Mouse (Mus musculus): Measurements from ENCODE around the gene Nkx2-3. TPM values are rescaled to one million over a fixed set of nuclear protein-coding genes. Genes with fewer than 3 reads are reported as not detected.

The Nkx2-3 gene
- polyA plus RNA-seq, 1 experiment from 2014 or later = 4.1 TPM

- Histone ChIP-seq H3K9me3 (ENCODE audit: control insufficient read depth, low read length) (no peaks in the 10 kb centered on the region), H3K4me3 (ENCODE audit: low read depth, low read length) (no peak overlapping the region), H3K4me2 (ENCODE audit: low read depth, low read length, severe bottlenecking) (no peak overlapping the region), H3K27ac (ENCODE audit: low read depth, low read length) (no peak overlapping the region), H3K9ac (ENCODE audit: low read length) (no peak overlapping the region), H3K4me1 (replicated peaks; ENCODE audit: control insufficient read depth, insufficient read depth, low read length) (no peaks in the 10 kb centered on the region), H3K36me3 (ENCODE audit: control insufficient read depth, insufficient read depth, low read length) (no peaks in the 10 kb centered on the region), H3K27me3 (ENCODE audit: control insufficient read depth, insufficient read depth, low read length) (no peaks in the 10 kb centered on the region)
- ATAC-seq (replicated peaks; ENCODE audit: low FRiP score) (no peak), DNase-seq (ENCODE audit: low spot score) (no peak)
- 69% methylated on average over 8 of the region's 8 CpGs for WGBS
These were observed 39.2 kb downstream of the Nkx2-3 start for GRCm38 (mm10) chr19:43651241-43651785.

- Histone ChIP-seq H3K27ac (ENCODE audit: low read depth, low read length) (no peak overlapping the region), H3K9me3 (ENCODE audit: control insufficient read depth, low read length) (no peaks in the 10 kb centered on the region), H3K36me3 (ENCODE audit: control insufficient read depth, insufficient read depth, low read length) (no peaks in the 10 kb centered on the region), H3K4me1 (replicated peaks; ENCODE audit: control insufficient read depth, insufficient read depth, low read length) (no peaks in the 10 kb centered on the region), H3K4me2 (ENCODE audit: low read depth, low read length, severe bottlenecking) (no peak overlapping the region), H3K4me3 (ENCODE audit: low read depth, low read length) (no peak overlapping the region), H3K9ac (ENCODE audit: low read length) (no peak overlapping the region), H3K27me3 (ENCODE audit: control insufficient read depth, insufficient read depth, low read length) (no peaks in the 10 kb centered on the region)
- peak; percentile 87 for DNase-seq (ENCODE audit: low spot score)
- ATAC-seq (replicated peaks; ENCODE audit: low FRiP score) = no peak
- 36% methylated on average over 11 of the region's 11 CpGs for WGBS
These were observed 43.8 kb downstream of the Nkx2-3 start for GRCm38 (mm10) chr19:43655735-43656492.

GRCm38 (mm10) chr19:43659632-43660031, 47.5 kb downstream of the Nkx2-3 start:
- H3K4me2 ChIP-seq (ENCODE audit: low read depth, low read length, severe bottlenecking) = no peak overlapping the region
- H3K9ac ChIP-seq (ENCODE audit: low read length) = no peak overlapping the region
- no peaks in the 10 kb centered on the region for H3K36me3 ChIP-seq (ENCODE audit: control insufficient read depth, insufficient read depth, low read length)
- H3K4me1 ChIP-seq (replicated peaks; ENCODE audit: control insufficient read depth, insufficient read depth, low read length) = 0 out of 2 replicates have a peak, but pooled peaks cover 2% of the 10 kb centered on the region
- H3K27ac ChIP-seq (ENCODE audit: low read depth, low read length) = no peak overlapping the region
- no peaks in the 10 kb centered on the region for H3K9me3 ChIP-seq (ENCODE audit: control insufficient read depth, low read length)
- DNase-seq (ENCODE audit: low spot score) (no peak), ATAC-seq (replicated peaks; ENCODE audit: low FRiP score) (no peak)
- H3K4me3 ChIP-seq (ENCODE audit: low read depth, low read length) = no peak overlapping the region
- no peaks in the 10 kb centered on the region for H3K27me3 ChIP-seq (ENCODE audit: control insufficient read depth, insufficient read depth, low read length)
- WGBS = 88% methylated on average over 6 of the region's 6 CpGs

- H3K4me3 ChIP-seq (ENCODE audit: low read depth, low read length) = no peak overlapping the region
- no peak overlapping the region for H3K27ac ChIP-seq (ENCODE audit: low read depth, low read length)
- no peaks in the 10 kb centered on the region for H3K27me3 ChIP-seq (ENCODE audit: control insufficient read depth, insufficient read depth, low read length)
- H3K4me1 ChIP-seq (replicated peaks; ENCODE audit: control insufficient read depth, insufficient read depth, low read length) = 0 out of 2 replicates have a peak, but pooled peaks cover 2% of the 10 kb centered on the region
- ATAC-seq (replicated peaks; ENCODE audit: low FRiP score) (no peak), DNase-seq (ENCODE audit: low spot score) (no peak)
- 84% methylated on average over 9 of the region's 9 CpGs for WGBS
- H3K4me2 ChIP-seq (ENCODE audit: low read depth, low read length, severe bottlenecking) = no peak overlapping the region
- no peaks in the 10 kb centered on the region for H3K9me3 ChIP-seq (ENCODE audit: control insufficient read depth, low read length)
- no peaks in the 10 kb centered on the region for H3K36me3 ChIP-seq (ENCODE audit: control insufficient read depth, insufficient read depth, low read length)
- no peak overlapping the region for H3K9ac ChIP-seq (ENCODE audit: low read length)
These were observed 48.6 kb downstream of the Nkx2-3 start for GRCm38 (mm10) chr19:43660774-43661173.

- no peaks in the 10 kb centered on the region for H3K36me3 ChIP-seq (ENCODE audit: control insufficient read depth, insufficient read depth, low read length)
- no peak overlapping the region for H3K4me2 ChIP-seq (ENCODE audit: low read depth, low read length, severe bottlenecking)
- ATAC-seq (replicated peaks; ENCODE audit: low FRiP score) (no peak), DNase-seq (ENCODE audit: low spot score) (peak; percentile 66)
- H3K4me3 ChIP-seq (ENCODE audit: low read depth, low read length) = no peak overlapping the region
- H3K27ac ChIP-seq (ENCODE audit: low read depth, low read length) = no peak overlapping the region
- H3K9me3 ChIP-seq (ENCODE audit: control insufficient read depth, low read length) = no peaks in the 10 kb centered on the region
- no peaks in the 10 kb centered on the region for H3K27me3 ChIP-seq (ENCODE audit: control insufficient read depth, insufficient read depth, low read length)
- 0 out of 2 replicates have a peak, but pooled peaks cover 2% of the 10 kb centered on the region for H3K4me1 ChIP-seq (replicated peaks; ENCODE audit: control insufficient read depth, insufficient read depth, low read length)
- no peak overlapping the region for H3K9ac ChIP-seq (ENCODE audit: low read length)
- WGBS = 37% methylated on average over 19 of the region's 19 CpGs
These were observed 50.2 kb downstream of the Nkx2-3 start for GRCm38 (mm10) chr19:43662176-43662967.

GRCm38 (mm10) chr19:43663471-43663870, 51.3 kb downstream of the Nkx2-3 start:
- Histone ChIP-seq H3K27me3 (ENCODE audit: control insufficient read depth, insufficient read depth, low read length) (no peaks in the 10 kb centered on the region), H3K9ac (ENCODE audit: low read length) (no peak overlapping the region), H3K27ac (ENCODE audit: low read depth, low read length) (no peak overlapping the region), H3K4me1 (replicated peaks; ENCODE audit: control insufficient read depth, insufficient read depth, low read length) (0 out of 2 replicates have a peak, but pooled peaks cover 2% of the 10 kb centered on the region), H3K4me2 (ENCODE audit: low read depth, low read length, severe bottlenecking) (no peak overlapping the region), H3K9me3 (ENCODE audit: control insufficient read depth, low read length) (no peaks in the 10 kb centered on the region), H3K36me3 (ENCODE audit: control insufficient read depth, insufficient read depth, low read length) (no peaks in the 10 kb centered on the region), H3K4me3 (ENCODE audit: low read depth, low read length) (no peak overlapping the region)
- WGBS = 85% methylated on average over 8 of the region's 8 CpGs
- DNase-seq (ENCODE audit: low spot score) (no peak), ATAC-seq (replicated peaks; ENCODE audit: low FRiP score) (no peak)

Small RNA genes within 50 kb of the gene (microRNA-seq; reads per million reads assigned to microRNA genes)
- not detected for gene Gm22646 (ENCODE audit: insufficient number of aligned reads)

Other genes starting within 250 kb of the Nkx2-3 start
- 1.2 and 1.7 TPM in 2 replicates for gene Hpse2, start 224.0 kb upstream of the Nkx2-3 start, polyA plus RNA-seq (2014; fragmentation: Nextera tagmentation; extraction: Ambion mirVana)
- gene Cnnm1, start 171.9 kb upstream of the Nkx2-3 start, polyA plus RNA-seq (2014; fragmentation: Nextera tagmentation; extraction: Ambion mirVana) = 0.35 and 0.37 TPM in 2 replicates
- 45.5 and 48.2 TPM in 2 replicates for gene Got1, start 87.7 kb upstream of the Nkx2-3 start, polyA plus RNA-seq (2014; fragmentation: Nextera tagmentation; extraction: Ambion mirVana)
- 12.1 and 12.6 TPM in 2 replicates for gene Slc25a28, start 62.6 kb downstream of the Nkx2-3 start, polyA plus RNA-seq (2014; fragmentation: Nextera tagmentation; extraction: Ambion mirVana)
- gene Entpd7, start 77.3 kb downstream of the Nkx2-3 start, polyA plus RNA-seq (2014; fragmentation: Nextera tagmentation; extraction: Ambion mirVana) = 10.7 and 11.8 TPM in 2 replicates
- 12.5 and 13.7 TPM in 2 replicates for gene Cutc, start 140.7 kb downstream of the Nkx2-3 start, polyA plus RNA-seq (2014; fragmentation: Nextera tagmentation; extraction: Ambion mirVana)
- 12.4 and 13.6 TPM in 2 replicates for gene Cox15, start 140.7 kb downstream of the Nkx2-3 start, polyA plus RNA-seq (2014; fragmentation: Nextera tagmentation; extraction: Ambion mirVana)
- not detected in 2 replicates for gene Abcc2, start 169.9 kb downstream of the Nkx2-3 start, polyA plus RNA-seq (2014; fragmentation: Nextera tagmentation; extraction: Ambion mirVana)